Mouse (Mus musculus): ENCODE measurements around the gene Klhl22. TPM values are rescaled to one million over a fixed set of nuclear protein-coding genes. Genes with fewer than 3 reads are reported as not detected.

Gene Klhl22
- total RNA-seq, 2 experiments from 2014 or later = 97.3 to 103 TPM

DNA sequence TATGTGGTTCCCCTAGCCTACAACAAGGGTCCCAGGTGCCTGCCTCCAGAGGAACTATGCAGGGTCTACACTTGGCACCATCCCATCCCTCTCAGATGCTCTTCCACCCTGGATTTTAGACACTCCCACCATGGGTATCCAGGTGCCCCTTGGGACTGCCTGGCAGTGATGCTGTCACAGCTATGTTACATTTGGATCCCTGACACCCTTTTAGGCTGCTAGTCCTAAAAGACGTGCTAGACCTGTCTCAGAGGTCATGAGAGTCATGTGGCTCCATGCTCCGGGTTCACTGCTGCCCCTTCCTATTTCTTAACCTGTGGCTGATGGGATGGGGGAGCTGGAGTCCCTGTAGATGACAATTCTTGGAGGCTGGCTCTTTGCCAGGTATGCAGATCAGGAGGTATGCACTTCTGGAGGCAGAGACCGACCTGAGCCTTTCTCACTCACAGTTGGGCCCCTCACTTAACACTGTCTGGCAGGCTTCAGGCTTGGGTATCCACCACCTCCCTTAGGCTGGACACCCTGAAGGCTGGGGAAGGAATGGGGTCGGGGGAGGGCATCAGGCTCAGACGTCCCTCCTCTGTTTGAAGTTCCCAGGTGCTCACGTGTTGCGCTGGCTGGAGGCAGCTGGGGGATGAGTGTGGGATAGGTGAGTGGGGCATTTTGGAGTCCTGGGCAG is 42.5 kb downstream of the Klhl22 start:
- DNase-seq (ENCODE audit: extremely low spot score in 1 of 2, low spot score in 1 of 2) = no peak

- DNase-seq (ENCODE audit: extremely low spot score in 1 of 2, low spot score in 1 of 2) = no peak
Measured at GRCm38 (mm10) chr16:17802456-17802838, 43.0 kb downstream of the Klhl22 start.

- DNase-seq (ENCODE audit: extremely low spot score in 1 of 2, low spot score in 1 of 2) = peak in 1 of 2 experiments; percentile 42
Measured at GRCm38 (mm10) chr16:17802839-17803674, 43.6 kb downstream of the Klhl22 start.

- no peak for DNase-seq (ENCODE audit: extremely low spot score in 1 of 2, low spot score in 1 of 2)
Measured at GRCm38 (mm10) chr16:17803675-17804448, 44.4 kb downstream of the Klhl22 start.

GRCm38 (mm10) chr16:17804449-17804912 is 45.1 kb downstream of the Klhl22 start:
- no peak for DNase-seq (ENCODE audit: extremely low spot score in 1 of 2, low spot score in 1 of 2)

GRCm38 (mm10) chr16:17804982-17805381 is 45.6 kb downstream of the Klhl22 start:
- DNase-seq (ENCODE audit: extremely low spot score in 1 of 2, low spot score in 1 of 2) = no peak

DNA sequence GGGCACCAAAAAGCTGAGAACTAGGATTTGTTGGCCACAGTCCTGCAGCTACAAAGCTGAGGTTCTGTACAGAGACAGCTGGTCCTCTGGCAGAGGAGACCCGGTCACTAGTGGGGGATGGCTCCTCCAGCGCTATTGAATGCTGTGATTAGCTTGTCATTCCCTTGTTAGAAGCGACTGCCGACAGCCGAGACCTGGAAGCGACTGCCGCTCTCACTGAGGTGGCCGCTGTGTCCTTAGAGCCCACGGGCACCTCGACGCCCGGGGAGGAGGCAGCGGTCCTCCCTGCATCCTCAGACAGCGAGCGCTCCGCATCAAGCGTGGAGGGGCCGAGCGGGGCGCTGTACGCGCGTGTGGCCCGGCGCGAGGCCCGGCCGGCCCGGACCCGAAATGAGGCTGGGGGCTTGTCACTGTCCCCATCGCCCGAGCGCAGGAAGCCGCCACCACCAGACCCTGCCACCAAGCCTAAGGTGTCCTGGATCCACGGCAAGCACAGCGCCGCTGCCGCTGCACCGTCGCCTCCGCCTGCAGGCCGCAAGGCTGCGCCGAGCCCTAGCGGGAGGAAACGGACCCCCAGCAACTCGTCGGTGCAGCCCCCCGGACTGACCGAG is 47.3 kb downstream of the Klhl22 start:
- DNase-seq (ENCODE audit: extremely low spot score in 1 of 2, low spot score in 1 of 2) = no peak

DNA sequence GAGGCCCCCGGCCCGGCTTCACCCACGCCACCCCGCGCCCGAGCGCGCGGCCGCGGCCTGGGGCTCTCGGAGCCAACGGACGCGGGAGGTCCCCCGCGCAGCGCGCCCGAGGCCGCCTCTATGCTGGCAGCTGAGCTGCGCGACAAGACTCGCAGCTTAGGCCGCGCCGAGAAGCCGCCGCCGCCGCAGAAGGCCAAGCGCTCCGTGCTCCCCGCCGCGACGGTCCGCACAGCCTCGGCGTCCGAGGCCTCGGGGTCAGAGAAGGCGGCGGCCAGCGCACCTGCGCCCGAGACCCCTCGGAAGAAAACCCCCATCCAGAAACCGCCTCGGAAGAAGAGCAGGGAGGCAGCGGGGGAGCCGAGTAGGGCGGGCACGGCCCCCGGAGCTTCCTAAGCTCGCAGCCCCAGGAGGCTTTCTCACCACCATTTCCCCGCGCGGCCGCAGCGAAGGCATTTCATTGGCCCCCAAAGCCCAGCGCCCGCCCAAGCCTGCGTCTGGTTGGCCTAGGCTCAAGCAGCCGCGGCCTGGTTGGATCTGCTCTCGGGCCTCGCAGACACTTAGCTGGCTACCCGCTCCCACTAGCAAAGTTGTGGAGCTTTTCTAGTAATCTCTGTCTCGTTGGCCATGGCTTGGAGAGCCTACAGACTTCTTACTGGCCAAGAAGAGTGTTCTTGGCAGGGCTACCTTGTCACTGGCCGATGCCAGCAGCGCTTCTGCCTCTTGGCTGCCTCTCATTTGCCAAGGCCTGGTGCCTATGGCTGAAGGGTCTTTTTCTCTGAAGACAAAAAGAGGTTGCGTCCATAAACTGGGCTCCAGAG is 48.0 kb downstream of the Klhl22 start:
- peak; percentile 77 to 81 for DNase-seq (ENCODE audit: extremely low spot score in 1 of 2, low spot score in 1 of 2)

GRCm38 (mm10) chr16:17809125-17809524 is 49.7 kb downstream of the Klhl22 start:
- no peak for DNase-seq (ENCODE audit: extremely low spot score in 1 of 2, low spot score in 1 of 2)

DNA sequence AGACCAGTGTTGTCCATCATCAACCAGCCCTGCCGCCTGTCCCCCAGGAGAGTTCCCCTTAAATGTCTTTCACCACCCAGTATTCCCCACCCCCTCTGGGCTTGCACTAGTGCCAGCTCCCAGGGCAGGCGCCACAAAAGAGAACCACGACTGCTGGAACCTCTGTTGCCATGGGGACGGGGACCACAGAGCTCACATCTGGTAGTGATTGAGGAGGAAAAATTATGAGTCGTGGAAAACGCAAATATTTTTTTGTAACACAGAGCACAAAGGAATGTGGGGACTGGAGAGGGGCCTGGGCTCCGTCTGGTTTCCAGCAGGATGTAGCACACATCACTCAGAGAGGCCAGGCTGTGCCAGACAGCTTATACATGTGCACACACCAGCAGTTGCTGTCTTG is 50.3 kb downstream of the Klhl22 start:
- no peak for DNase-seq (ENCODE audit: extremely low spot score in 1 of 2, low spot score in 1 of 2)

DNA sequence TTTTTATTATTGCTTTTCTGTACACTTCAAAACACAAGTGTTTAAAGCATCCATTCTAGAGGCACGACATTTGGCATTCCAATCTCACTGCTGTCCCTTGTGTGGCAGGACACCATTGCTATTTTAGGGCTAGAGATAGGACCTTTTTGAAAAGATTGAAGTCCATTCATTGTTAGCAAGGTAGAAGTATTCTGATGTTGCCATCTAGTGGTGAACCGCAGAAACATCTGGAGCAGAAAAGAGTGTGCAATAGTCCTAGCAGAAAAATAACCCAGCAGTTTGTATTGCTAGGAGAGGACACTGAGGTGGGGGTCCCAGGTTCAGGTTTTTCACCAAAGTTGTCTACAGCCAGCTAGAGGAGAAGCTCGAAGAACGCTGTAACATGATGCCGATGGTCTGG is 52.7 kb downstream of the Klhl22 start:
- DNase-seq (ENCODE audit: extremely low spot score in 1 of 2, low spot score in 1 of 2) = no peak

- DNase-seq (ENCODE audit: extremely low spot score in 1 of 2, low spot score in 1 of 2) = no peak
Measured at GRCm38 (mm10) chr16:17813173-17813572, 53.8 kb downstream of the Klhl22 start.

DNA sequence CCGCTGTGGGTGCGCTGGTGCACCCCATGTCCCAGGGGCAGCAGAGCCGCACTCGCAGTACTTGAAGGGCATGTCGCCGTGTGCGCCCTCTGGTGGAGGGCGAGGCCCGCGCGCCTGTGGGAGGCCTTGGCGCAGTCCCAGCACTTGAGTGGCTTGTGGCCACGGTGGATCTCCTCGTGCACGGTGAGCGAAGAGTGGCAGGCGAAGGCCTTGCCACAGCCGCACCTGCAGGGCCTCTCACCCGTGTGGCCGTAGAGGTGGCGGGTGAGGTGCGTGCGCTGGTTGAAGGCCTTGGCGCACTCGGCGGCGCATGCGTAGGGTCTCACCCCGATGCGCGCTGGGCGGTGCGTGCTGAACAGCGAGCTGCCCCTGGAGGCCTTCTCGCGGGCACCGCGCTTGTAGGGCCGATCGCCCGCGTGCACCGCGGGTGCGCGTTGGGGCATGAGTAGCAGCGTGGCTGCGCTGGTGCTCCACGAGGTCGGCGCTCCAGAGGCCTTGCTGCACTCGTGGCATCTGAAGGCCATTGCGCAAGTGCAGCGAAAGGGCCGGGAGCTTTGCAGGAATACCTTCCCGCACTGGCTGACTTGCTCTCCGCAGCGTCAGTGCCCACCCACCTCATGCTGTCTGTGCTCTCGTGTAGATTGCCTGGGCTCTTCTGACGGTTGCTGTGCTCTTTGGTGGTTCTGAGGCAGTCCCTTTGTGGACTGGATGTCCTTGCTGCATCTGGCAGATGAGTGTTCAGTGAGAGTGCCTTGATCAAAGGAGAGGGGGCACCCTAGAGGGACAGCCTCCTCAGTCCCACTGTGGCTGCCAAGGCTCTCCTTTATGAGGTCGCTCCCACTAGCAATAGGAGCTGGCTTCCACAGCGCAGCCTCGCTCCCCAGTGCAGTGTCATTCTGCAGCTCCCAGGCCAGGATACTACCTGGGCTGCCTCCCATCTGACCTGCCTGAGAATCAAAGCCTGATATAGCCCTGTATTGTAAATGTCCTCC is 56.3 kb downstream of the Klhl22 start:
- peak; percentile 48 to 62 for DNase-seq (ENCODE audit: extremely low spot score in 1 of 2, low spot score in 1 of 2)

- DNase-seq (ENCODE audit: extremely low spot score in 1 of 2, low spot score in 1 of 2) = no peak
Measured at GRCm38 (mm10) chr16:17816528-17816927, 57.1 kb downstream of the Klhl22 start.

DNA sequence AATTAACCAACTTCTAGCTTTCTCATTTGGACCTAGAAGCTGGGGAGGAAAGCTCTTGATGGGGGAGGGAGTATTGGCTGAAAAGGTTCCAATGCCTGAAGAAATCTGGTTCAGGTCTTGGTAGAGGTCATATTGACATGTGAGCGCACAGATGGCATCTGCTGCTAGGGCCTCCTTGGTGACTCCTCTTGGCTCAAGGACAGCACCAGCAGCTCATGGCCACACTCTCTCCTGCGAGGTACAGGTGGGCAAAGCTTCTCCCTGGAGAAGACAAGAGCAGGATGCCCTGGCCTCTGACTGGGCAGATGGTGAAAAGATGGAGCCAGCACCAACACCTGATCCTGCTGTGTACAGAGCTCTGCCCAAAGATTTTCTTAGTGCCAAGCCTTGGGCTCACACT is 67.1 kb downstream of the Klhl22 start:
- DNase-seq (ENCODE audit: extremely low spot score in 1 of 2, low spot score in 1 of 2) = no peak

DNA sequence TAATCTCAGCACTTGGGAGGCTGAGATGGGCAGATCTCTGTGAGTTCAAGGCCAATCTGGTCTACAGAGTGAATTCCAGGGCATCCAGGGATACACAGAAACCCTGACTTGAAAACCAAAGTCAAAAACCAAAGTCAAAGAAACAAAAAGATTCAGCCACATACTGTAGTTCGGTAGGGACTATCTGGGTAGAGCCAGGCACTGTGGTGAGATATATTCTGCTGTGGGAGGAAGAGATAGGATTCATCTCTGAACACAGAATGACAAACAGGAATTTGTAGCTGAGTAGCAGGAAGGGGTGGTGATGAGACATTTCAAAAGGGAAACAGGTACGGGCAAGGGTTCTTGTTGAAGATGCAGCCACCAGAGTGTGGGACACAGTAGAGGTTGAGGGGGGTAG is 68.8 kb downstream of the Klhl22 start:
- DNase-seq (ENCODE audit: extremely low spot score in 1 of 2, low spot score in 1 of 2) = no peak

GRCm38 (mm10) chr16:17828867-17829266 is 69.4 kb downstream of the Klhl22 start:
- no peak for DNase-seq (ENCODE audit: extremely low spot score in 1 of 2, low spot score in 1 of 2)

GRCm38 (mm10) chr16:17830385-17831178 is 71.2 kb downstream of the Klhl22 start:
- no peak for DNase-seq (ENCODE audit: extremely low spot score in 1 of 2, low spot score in 1 of 2)

All from layer of hippocampus, postnatal 25 days (tissue).